Mouse (Mus musculus) lung, adult 2 months (tissue): ENCODE measurements at regions not wholly inside any gene's neighbourhood (a gene's known extent, or its start where the extent isn't known, plus 50 kb on each side); places are given as distances from the start of the nearest gene placed in this dataset.

Source experiments
- DNase-seq: peaks from one replicate; pipeline ENCODE4 v3.0.0; 2022
- H3K4me1 ChIP-seq: fragments of 200-500 bp; 2 replicates; pipeline ENCODE4 v1.6.1; 2011; ENCODE audit warnings: low read length; ENCODE audit not compliant: control insufficient read depth, insufficient read depth
- H3K4me3 ChIP-seq: fragments of 200-500 bp; replicated peaks from 2 replicates; pipeline ENCODE3; 2011; ENCODE audit warnings: low read depth, mild to moderate bottlenecking, control low read depth, low read length; ENCODE audit errors: extremely low read depth
- CTCF ChIP-seq: fragments of 200-500 bp; IDR thresholded peaks from 2 replicates; pipeline ENCODE4 v1.5.1; 2011; ENCODE audit warnings: mild to moderate bottlenecking, low read length, control low read depth; ENCODE audit not compliant: insufficient read depth
- POLR2A ChIP-seq: fragments of 200-500 bp; IDR thresholded peaks from 2 replicates; pipeline ENCODE4 v1.6.1; 2011; ENCODE audit warnings: low read depth, mild to moderate bottlenecking, control low read depth, low read length, borderline replicate concordance; ENCODE audit errors: extremely low read depth
- WGBS: fragments of 180-500 bp; shearing (Covaris S2); methylation state at CpG from one replicate; pipeline ENCODE4 v1.1.7; 2018; 5-methylcytosine and 5-hydroxymethylcytosine counted together

- DNase-seq: no peak
- no peak for TF ChIP-seq POLR2A
- Histone ChIP-seq H3K4me1 (no peaks in the 10 kb centered on the region), H3K4me3 (no peak overlapping the region)
- 73% methylated on average over 6 of the region's 6 CpGs for WGBS
Observed at GRCm38 (mm10) chr4:34420970-34421369, 129.8 kb upstream of the Akirin2 start.

GRCm38 (mm10) chr4:34424131-34424646 is 126.5 kb upstream of the Akirin2 start:
- DNase-seq: no peak
- Histone ChIP-seq H3K4me3 (no peak overlapping the region), H3K4me1 (no peaks in the 10 kb centered on the region)
- 46% methylated on average over 2 of the region's 2 CpGs for WGBS
- TF ChIP-seq POLR2A (no peak), CTCF (no peak)

- TF ChIP-seq POLR2A: no peak
- TF ChIP-seq CTCF: no peak
- Histone ChIP-seq H3K4me1 (no peaks in the 10 kb centered on the region), H3K4me3 (no peak overlapping the region)
- DNase-seq: no peak
- WGBS: 39% methylated on average over 4 of the region's 4 CpGs
Observed at GRCm38 (mm10) chr4:34429003-34429402, 121.7 kb upstream of the Akirin2 start.

- 65% methylated on average over 22 of the region's 22 CpGs for WGBS
- Histone ChIP-seq H3K4me3 (no peak overlapping the region), H3K4me1 (no peaks in the 10 kb centered on the region)
- TF ChIP-seq CTCF: no peak
- TF ChIP-seq POLR2A: no peak
- DNase-seq: no peak
Observed at GRCm38 (mm10) chr4:34429456-34430235, 121.1 kb upstream of the Akirin2 start.

GRCm38 (mm10) chr4:34437316-34437715 is 113.4 kb upstream of the Akirin2 start:
- Histone ChIP-seq H3K4me3 (no peak overlapping the region), H3K4me1 (no peaks in the 10 kb centered on the region)
- 80% methylated on average over 3 of the region's 3 CpGs for WGBS
- no peak for DNase-seq
- TF ChIP-seq CTCF (no peak), POLR2A (no peak)

- 66% methylated on average over 7 of the region's 7 CpGs for WGBS
- TF ChIP-seq CTCF (no peak), POLR2A (no peak)
- no peak overlapping the region for H3K4me3 ChIP-seq
Observed at GRCm38 (mm10) chr4:34449582-34449981, 101.2 kb upstream of the Akirin2 start.

GRCm38 (mm10) chr4:34462591-34462990 is 88.1 kb upstream of the Akirin2 start:
- no peak for DNase-seq
- no peaks in the 10 kb centered on the region for H3K4me1 ChIP-seq
- TF ChIP-seq POLR2A: no peak
- no peak for TF ChIP-seq CTCF
- no peak overlapping the region for H3K4me3 ChIP-seq
- 82% methylated on average over 4 of the region's 4 CpGs for WGBS

More at GRCm38 (mm10) chr4:34449582-34449981, 101.2 kb upstream of the Akirin2 start:
- no peak for DNase-seq
- no peaks in the 10 kb centered on the region for H3K4me1 ChIP-seq

GRCm38 (mm10) chr4:34465845-34466244 is 84.9 kb upstream of the Akirin2 start:
- DNase-seq: no peak
- TF ChIP-seq CTCF (no peak), POLR2A (no peak)
- no peak overlapping the region for H3K4me3 ChIP-seq
- H3K4me1 ChIP-seq: no peaks in the 10 kb centered on the region
- 84% methylated on average over 2 of the region's 2 CpGs for WGBS

GRCm38 (mm10) chr4:34466309-34466708 is 84.4 kb upstream of the Akirin2 start:
- no peak for DNase-seq
- 63% methylated on average over 3 of the region's 3 CpGs for WGBS
- TF ChIP-seq CTCF: no peak
- TF ChIP-seq POLR2A: no peak

GRCm38 (mm10) chr4:34468096-34468495 is 82.6 kb upstream of the Akirin2 start:
- no peak for DNase-seq
- no peak for TF ChIP-seq CTCF
- no peak for TF ChIP-seq POLR2A

More at GRCm38 (mm10) chr4:34466309-34466708, 84.4 kb upstream of the Akirin2 start:
- H3K4me1 ChIP-seq: no peaks in the 10 kb centered on the region
- H3K4me3 ChIP-seq: no peak overlapping the region

More at GRCm38 (mm10) chr4:34468096-34468495, 82.6 kb upstream of the Akirin2 start:
- Histone ChIP-seq H3K4me1 (no peaks in the 10 kb centered on the region), H3K4me3 (no peak overlapping the region)
- WGBS: 41% methylated on average over 9 of the region's 9 CpGs
